Mouse (Mus musculus) cortical plate, adult 2 months (tissue): ENCODE data around the gene Tagap1.
"Not testable (repeated sequence)": the region's sequence is repeated elsewhere in the genome, so short reads cannot be mapped to it uniquely, and the experiment has no call there.

Experiments used
- CTCF ChIP-seq: fragments of 200-500 bp; IDR thresholded peaks from 2 replicates; pipeline ENCODE4 v1.5.1; 2011; ENCODE audit warnings: mild to moderate bottlenecking, control low read depth, low read length; ENCODE audit not compliant: insufficient read depth; ENCODE audit errors: extremely low read depth
- POLR2A ChIP-seq: fragments of 200-500 bp; IDR thresholded peaks from 2 replicates; pipeline ENCODE4 v1.6.1; 2011; ENCODE audit warnings: mild to moderate bottlenecking, low read length, control low read depth; ENCODE audit not compliant: insufficient read depth; ENCODE audit errors: extremely low read depth

DNA sequence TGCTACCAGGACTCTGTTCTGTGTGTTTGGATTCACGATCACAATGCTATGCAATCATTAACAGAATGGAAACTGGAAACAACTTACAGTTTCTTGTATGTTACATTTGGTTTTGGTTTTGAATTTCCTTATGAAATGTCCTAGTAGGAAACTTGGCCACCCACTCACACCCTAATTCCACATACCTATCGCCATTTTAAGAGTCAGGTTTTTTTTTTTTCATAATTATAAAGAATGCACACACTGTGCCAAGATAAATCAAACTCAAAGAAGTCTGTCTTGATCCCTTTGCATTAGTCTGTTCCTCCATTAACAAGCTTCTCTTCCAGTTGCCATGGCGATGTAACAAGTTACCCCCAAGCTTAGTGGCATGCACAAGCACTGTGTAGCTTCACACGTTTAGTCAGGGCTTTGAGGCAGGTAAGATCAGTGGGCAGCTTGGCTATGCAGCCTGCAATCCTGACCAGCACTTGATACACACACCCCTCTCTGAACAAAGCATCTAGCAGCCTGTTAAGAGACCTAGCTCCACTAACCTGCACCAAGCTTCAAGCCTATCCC lies 12.0 kb upstream of the Tagap1 start:
- TF ChIP-seq CTCF, POLR2A: not testable (repeated sequence)
